ENCODE assay signal across 10 mouse cellular contexts in genomic region chr2:27931971-27932370, GRCm38 (mm10). TPM values are rescaled to one million over a fixed set of nuclear protein-coding genes. Genes with fewer than 3 reads are reported as not detected.
DNase-seq lines count a peak whose midpoint lies in the region; ATAC-seq and TF ChIP-seq lines count a peak whose summit lies in the region.
"Had no signal": no experiment of that assay in that cellular context is flagged by ENCODE, and none has a peak within 500 bp of the region (broad histone marks: within the 10 kb centered on the region; RNA-seq: fewer than 3 reads in every experiment).

No protein-coding gene starts in this region.

- peak; percentile 38 for DNase-seq in kidney, adult 2 months
- no peak for DNase-seq in kidney, adult 18-20 months
- peak; percentile 46 for DNase-seq in embryo, embryonic 10 days (ENCODE audit: low spot score)
- no peak for DNase-seq in c-Kit-positive CD71-positive TER-119-positive erythroid progenitor cells, embryonic 14.5 days (ENCODE audit: low spot score)
- DNase-seq in cerebellum, adult 8-10 months = no peak
- no peak for DNase-seq in thymus, adult 18-20 months

- TF ChIP-seq CTCF in kidney, adult 2 months (conservative IDR thresholded peaks at IDR 0.05; ENCODE audit: insufficient read depth, insufficient read length, low read depth, low read length) = no peak

- no peaks in the 10 kb centered on the region for H3K36me3 ChIP-seq in kidney, adult 2 months (ENCODE audit: control insufficient read depth, insufficient read depth, low read length)
- no peaks in the 10 kb centered on the region for H3K36me3 ChIP-seq in forebrain, embryonic 15.5 days
- H3K36me3 ChIP-seq in limb, embryonic 15.5 days = peaks cover 58% of the 10 kb centered on the region
- H3K36me3 ChIP-seq: G1E had no signal

- no peak for ATAC-seq in forebrain, embryonic 15.5 days (replicated peaks)
- peak; percentile 53; the same call in 1 of the 2 replicates for ATAC-seq in limb, embryonic 15.5 days (ENCODE audit: insufficient number of reproducible peaks, low FRiP score, low TSS enrichment, low read depth)

- no peak overlapping the region for H3K9ac ChIP-seq in forebrain, embryonic 15.5 days (replicated peaks)
- no peak overlapping the region for H3K9ac ChIP-seq in limb, embryonic 15.5 days

- no peak for TF ChIP-seq POLR2A in kidney, adult 2 months (IDR thresholded peaks at IDR 0.05; ENCODE audit: low read depth, low read length)

- H3K27ac ChIP-seq in kidney, adult 2 months (ENCODE audit: insufficient read depth, low read depth, low read length) = no peak overlapping the region
- 0 out of 2 replicates have a peak overlapping the region, but pooled peaks have one; percentile 15 for H3K27ac ChIP-seq in forebrain, embryonic 15.5 days (replicated peaks)
- H3K27ac ChIP-seq in limb, embryonic 15.5 days = peak overlapping the region; percentile 79

- WGBS in kidney, adult 2 months = 63% methylated on average over 3 of the region's 3 CpGs
- 52% methylated on average over 3 of the region's 3 CpGs for WGBS in forebrain, embryonic 15.5 days
- 31% methylated on average over 3 of the region's 3 CpGs for WGBS in limb, embryonic 15.5 days

- no peaks in the 10 kb centered on the region; the same call in 1 of the 2 replicates for H3K4me1 ChIP-seq in kidney, adult 2 months (ENCODE audit: control insufficient read depth, insufficient read depth, low read length)
- peaks cover 20% of the 10 kb centered on the region for H3K4me1 ChIP-seq in forebrain, embryonic 15.5 days
- peaks cover 73% of the 10 kb centered on the region for H3K4me1 ChIP-seq in limb, embryonic 15.5 days

- H3K4me2 ChIP-seq in forebrain, embryonic 15.5 days (replicated peaks) = no peak overlapping the region
- H3K4me2 ChIP-seq in limb, embryonic 15.5 days = no peak overlapping the region

- no peaks in the 10 kb centered on the region for H3K9me3 ChIP-seq in forebrain, embryonic 15.5 days
- H3K9me3 ChIP-seq in limb, embryonic 15.5 days = no peaks in the 10 kb centered on the region
- H3K9me3 ChIP-seq: G1E had no signal

- H3K27me3 ChIP-seq in kidney, adult 2 months (replicated peaks; ENCODE audit: control insufficient read depth, insufficient read depth, low read length) = no peaks in the 10 kb centered on the region
- H3K27me3 ChIP-seq in forebrain, embryonic 15.5 days = no peaks in the 10 kb centered on the region
- no peaks in the 10 kb centered on the region for H3K27me3 ChIP-seq in limb, embryonic 15.5 days

- no peak overlapping the region for H3K4me3 ChIP-seq in kidney, adult 2 months (ENCODE audit: insufficient read depth, low read depth, low read length)
- H3K4me3 ChIP-seq in forebrain, embryonic 15.5 days = no peak overlapping the region
- no peak overlapping the region for H3K4me3 ChIP-seq in limb, embryonic 15.5 days
- H3K4me3 ChIP-seq: myocyte had no signal

RNA-seq across cellular contexts. Expression of gene Col5a1, which starts 45.7 kb away (rescaled TPM):
- polyA plus RNA-seq in kidney, adult 2 months (2012; rRNA removed) = 7.5 and 8.1 TPM in 2 replicates
- 5.4 and 5.9 TPM in 2 replicates for polyA plus RNA-seq in forebrain, embryonic 15.5 days (2015; fragmentation: Nextera tagmentation; extraction: Ambion mirVana)
- polyA plus RNA-seq in limb, embryonic 15.5 days (2015; fragmentation: Nextera tagmentation; extraction: Ambion mirVana) = 259 and 273 TPM in 2 replicates

Comparison
In these comparisons a context has a peak if more than half of its experiments do, and no peak if none do; other contexts are left out.
1. DNase-seq: peak in kidney, adult 2 months (single experiment) and embryo, embryonic 10 days (single experiment); none in kidney, adult 18-20 months (single experiment), c-Kit-positive CD71-positive TER-119-positive erythroid progenitor cells, embryonic 14.5 days (single experiment), cerebellum, adult 8-10 months (single experiment) and thymus, adult 18-20 months (0 of 2).
2. RNA of gene Col5a1, which starts 45.7 kb away (polyA plus RNA-seq): 259 to 273 TPM in limb, embryonic 15.5 days; 7.5 to 8.1 TPM in kidney, adult 2 months and 5.4 to 5.9 TPM in forebrain, embryonic 15.5 days; every median in the first group is over 10 times any median in the second.